8 mouse cellular contexts compared by ENCODE assay signal in the genomic region with DNA sequence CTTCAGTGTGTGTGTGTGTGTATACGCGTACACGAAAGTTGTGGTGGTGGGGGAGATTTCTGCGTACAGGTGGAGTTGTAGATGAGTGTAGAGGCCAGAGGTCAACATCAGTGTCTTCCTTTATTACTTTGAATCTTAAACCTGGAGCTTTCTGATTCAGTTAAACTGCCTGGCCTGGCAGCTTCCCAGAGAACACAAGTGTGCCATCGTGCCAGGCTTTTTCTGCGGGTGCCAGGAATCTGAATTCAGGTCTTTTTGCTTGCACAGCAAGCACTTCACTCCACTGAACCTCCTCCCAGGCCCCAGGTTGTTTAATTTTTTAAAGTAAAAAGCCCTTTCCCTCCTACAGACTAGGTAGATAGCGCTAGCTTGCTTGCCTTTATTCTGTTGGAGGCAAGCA. TPM values are rescaled to one million over a fixed set of nuclear protein-coding genes. Genes with fewer than 3 reads are reported as not detected.
DNase-seq lines count a peak whose midpoint lies in the region; ATAC-seq and TF ChIP-seq lines count a peak whose summit lies in the region.

No protein-coding gene starts in this region.

- H3K9me3 ChIP-seq in lung, embryonic 16.5 days (ENCODE audit: control insufficient read depth, low read length) = no peaks in the 10 kb centered on the region
- no peaks in the 10 kb centered on the region for H3K9me3 ChIP-seq in forebrain, embryonic 12.5 days
- H3K9me3 ChIP-seq in neural tube, embryonic 14.5 days (ENCODE audit: control insufficient read depth, low read length) = no peaks in the 10 kb centered on the region

- TF ChIP-seq CTCF in lung, adult 2 months (IDR thresholded peaks at IDR 0.05; ENCODE audit: insufficient read depth, low read length) = no peak

- H3K27me3 ChIP-seq in lung, embryonic 16.5 days (ENCODE audit: control insufficient read depth, insufficient read depth, low read depth, low read length) = no peaks in the 10 kb centered on the region
- H3K27me3 ChIP-seq in forebrain, embryonic 12.5 days = no peaks in the 10 kb centered on the region
- no peaks in the 10 kb centered on the region for H3K27me3 ChIP-seq in neural tube, embryonic 14.5 days (ENCODE audit: control insufficient read depth, insufficient read depth, low read length)

- H3K27ac ChIP-seq in lung, embryonic 16.5 days (ENCODE audit: low read length) = peak overlapping the region; percentile 97
- 0 out of 2 replicates have a peak overlapping the region, but pooled peaks have one; percentile 98 for H3K27ac ChIP-seq in forebrain, embryonic 12.5 days
- no peak overlapping the region for H3K27ac ChIP-seq in neural tube, embryonic 14.5 days (ENCODE audit: low read depth, low read length)

- peak overlapping the region; percentile 59 for H3K4me2 ChIP-seq in lung, embryonic 16.5 days (ENCODE audit: low read depth, low read length)
- H3K4me2 ChIP-seq in forebrain, embryonic 12.5 days = peak overlapping the region; percentile 68
- H3K4me2 ChIP-seq in neural tube, embryonic 14.5 days (ENCODE audit: low read depth, low read length) = peak overlapping the region; percentile 54

- H3K36me3 ChIP-seq in lung, embryonic 16.5 days (ENCODE audit: control insufficient read depth, insufficient read depth, low read length) = no peaks in the 10 kb centered on the region
- peaks cover 4% of the 10 kb centered on the region; the same call in 1 of the 2 replicates for H3K36me3 ChIP-seq in forebrain, embryonic 12.5 days (replicated peaks)
- H3K36me3 ChIP-seq in neural tube, embryonic 14.5 days (ENCODE audit: control insufficient read depth, insufficient read depth, low read length) = peaks cover 3% of the 10 kb centered on the region; the same call in 1 of the 2 replicates

- peaks cover 28% of the 10 kb centered on the region for H3K4me1 ChIP-seq in lung, embryonic 16.5 days (replicated peaks; ENCODE audit: control insufficient read depth, insufficient read depth, low read length)
- peaks cover 11% of the 10 kb centered on the region for H3K4me1 ChIP-seq in lung, adult 2 months (ENCODE audit: control insufficient read depth, insufficient read depth, low read length)
- H3K4me1 ChIP-seq in forebrain, embryonic 12.5 days = peaks cover 17% of the 10 kb centered on the region
- peaks cover 10% of the 10 kb centered on the region; the same call in 1 of the 2 replicates for H3K4me1 ChIP-seq in neural tube, embryonic 14.5 days (ENCODE audit: control insufficient read depth, insufficient read depth, low read length)

- 65% methylated on average over 7 of the region's 7 CpGs for WGBS in lung, embryonic 16.5 days
- WGBS in lung, adult 2 months = 60% methylated on average over 7 of the region's 7 CpGs
- 91% methylated on average over 7 of the region's 7 CpGs for WGBS in forebrain, embryonic 12.5 days
- 90% methylated on average over 7 of the region's 7 CpGs for WGBS in neural tube, embryonic 14.5 days

- peak overlapping the region; percentile 99 for H3K9ac ChIP-seq in lung, embryonic 16.5 days (ENCODE audit: low read length)
- peak overlapping the region; percentile 96 for H3K9ac ChIP-seq in forebrain, embryonic 12.5 days
- H3K9ac ChIP-seq in neural tube, embryonic 14.5 days (replicated peaks; ENCODE audit: low read depth, low read length) = no peak overlapping the region

- peak overlapping the region; percentile 96 for H3K4me3 ChIP-seq in lung, embryonic 16.5 days (ENCODE audit: low read length)
- H3K4me3 ChIP-seq in lung, adult 2 months (replicated peaks; ENCODE audit: extremely low read depth, low read depth, low read length) = no peak overlapping the region
- peak overlapping the region; percentile 78 for H3K4me3 ChIP-seq in forebrain, embryonic 12.5 days (replicated peaks)
- H3K4me3 ChIP-seq in neural tube, embryonic 14.5 days (ENCODE audit: low read depth, low read length) = no peak overlapping the region

- no peak for TF ChIP-seq POLR2A in lung, adult 2 months (IDR thresholded peaks at IDR 0.05; ENCODE audit: borderline replicate concordance, extremely low read depth, low read depth, low read length)

- DNase-seq in lung, adult 2 months = no peak
- DNase-seq in kidney, postnatal 36 days = peak; percentile 61 to 68
- DNase-seq in urinary bladder, postnatal 36 days (ENCODE audit: low spot score in 2 of 2) = no peak
- no peak for DNase-seq in thymus, postnatal 25 days
- DNase-seq in adipocyte (ENCODE audit: low spot score) = no peak

- no peak for ATAC-seq in lung, embryonic 16.5 days (ENCODE audit: low read depth)
- ATAC-seq in forebrain, embryonic 12.5 days (ENCODE audit: low FRiP score) = no peak
- ATAC-seq in neural tube, embryonic 14.5 days (ENCODE audit: low read depth) = no peak

RNA-seq across cellular contexts. Expression of a gene that starts 1.1 kb away (rescaled TPM):
- polyA plus RNA-seq in lung, embryonic 16.5 days (2015; fragmentation: Nextera tagmentation; extraction: Ambion mirVana) = 55.4 and 58.8 TPM in 2 replicates
- 3.1 and 5.2 TPM in 2 replicates for polyA plus RNA-seq in lung, adult 2 months (2012; rRNA removed)
- 61.7 and 66.1 TPM in 2 replicates for polyA plus RNA-seq in forebrain, embryonic 12.5 days (2016; fragmentation: Nextera tagmentation; extraction: Ambion mirVana)
- polyA plus RNA-seq in neural tube, embryonic 14.5 days (2014; fragmentation: Nextera tagmentation; extraction: Ambion mirVana) = 33.4 and 37.4 TPM in 2 replicates

RNA-seq across cellular contexts. Expression of a gene that starts 1.3 kb away (rescaled TPM):
- polyA plus RNA-seq in lung, embryonic 16.5 days (2015; fragmentation: Nextera tagmentation; extraction: Ambion mirVana) = 196 and 198 TPM in 2 replicates
- polyA plus RNA-seq in lung, adult 2 months (2012; rRNA removed) = 52.0 and 65.4 TPM in 2 replicates
- 183 and 199 TPM in 2 replicates for polyA plus RNA-seq in forebrain, embryonic 12.5 days (2016; fragmentation: Nextera tagmentation; extraction: Ambion mirVana)
- polyA plus RNA-seq in neural tube, embryonic 14.5 days (2014; fragmentation: Nextera tagmentation; extraction: Ambion mirVana) = 132 and 160 TPM in 2 replicates

Comparison
In these comparisons a context has a peak if more than half of its experiments do, and no peak if none do; other contexts are left out.
1. H3K4me3 ChIP-seq: peak in lung, embryonic 16.5 days (single experiment) and forebrain, embryonic 12.5 days (single experiment); none in lung, adult 2 months (single experiment) and neural tube, embryonic 14.5 days (single experiment).
2. DNase-seq: peak in kidney, postnatal 36 days (2 of 2); none in lung, adult 2 months (single experiment), urinary bladder, postnatal 36 days (0 of 2), thymus, postnatal 25 days (single experiment) and adipocyte (single experiment).
3. Peak in every context shown above with its lines, with median percentiles within 50 percentile points of each other: H3K4me2 ChIP-seq.